Mouse (Mus musculus) layer of hippocampus, adult 11-12 months (tissue): ENCODE results near the gene Megf11.

ENCODE experiments used
- DNase-seq: peaks from one replicate; pipeline ENCODE4 v3.0.0; 2022; ENCODE audit warnings: low spot score

Megf11 gene

DNA sequence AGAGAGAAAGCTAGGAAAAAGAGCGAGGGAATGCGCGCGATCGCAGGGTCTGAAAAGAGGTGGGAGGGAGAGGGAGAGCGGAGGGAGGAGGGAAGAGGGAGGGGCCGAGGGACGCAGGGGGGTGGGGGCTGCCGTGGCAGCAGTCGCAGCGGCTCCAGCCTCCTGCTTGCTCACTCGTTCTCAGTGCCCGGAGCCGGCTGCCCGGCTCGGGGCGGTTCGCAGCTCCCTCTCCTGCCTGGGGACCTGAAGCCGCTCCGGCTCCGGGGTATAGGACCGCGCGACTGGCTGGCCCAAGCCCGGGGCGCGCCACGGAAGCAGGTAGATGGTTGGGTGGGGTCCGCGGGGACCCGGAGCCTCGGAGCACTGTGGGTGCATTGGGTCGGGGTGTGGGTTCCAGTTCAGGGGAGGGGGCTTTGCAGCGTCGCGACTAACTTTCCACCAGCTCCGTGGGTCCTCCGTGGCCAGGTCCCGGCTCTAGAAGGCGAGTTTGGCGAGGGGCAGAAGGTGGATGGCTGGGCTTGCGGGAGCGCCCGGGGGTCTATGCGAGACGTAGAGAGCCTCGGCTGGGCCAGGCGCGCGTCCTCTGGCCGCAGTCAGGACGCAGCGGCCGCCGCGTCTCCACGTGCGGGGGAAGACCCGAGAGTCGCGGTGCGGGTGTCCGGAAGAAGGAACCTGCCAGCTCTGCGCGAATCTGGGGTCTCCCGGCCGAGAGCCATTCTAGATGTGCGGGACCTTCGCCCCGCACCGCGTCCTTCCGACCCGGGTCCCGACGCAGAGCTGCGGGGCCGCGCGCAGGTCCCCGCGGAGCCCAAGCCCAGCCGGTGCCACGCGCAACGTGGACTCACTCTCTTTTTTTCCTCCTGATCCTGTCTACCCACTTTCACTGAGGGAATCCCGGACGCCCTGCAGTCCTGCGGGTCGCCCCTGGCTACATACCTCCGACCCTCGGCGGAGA, at the start of gene Megf11:
Gene Megf11, plus strand, starts transcription at position 116 of the 955 bp plus-strand sequence.
- no peak for DNase-seq

DNA sequence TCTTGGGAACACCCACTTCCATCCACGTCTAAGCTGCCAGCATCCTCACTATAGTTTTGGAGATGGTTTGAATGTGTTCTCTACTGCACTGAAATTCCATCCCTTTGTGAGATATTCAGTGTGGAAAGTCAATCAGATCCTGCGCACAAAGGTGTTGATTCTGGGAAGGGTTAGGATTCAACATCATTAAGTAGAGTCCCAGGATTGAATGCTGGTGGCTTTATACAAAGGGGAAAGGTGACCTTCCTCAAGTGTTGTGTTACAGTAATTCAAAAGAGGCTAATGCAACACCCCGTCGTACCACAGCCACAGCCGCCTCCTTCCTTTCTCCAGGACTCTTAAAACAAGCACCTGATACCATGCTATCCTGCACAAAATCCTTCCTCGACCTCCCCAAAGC, 49.6 kb upstream of the Megf11 start:
- no peak for DNase-seq

DNA sequence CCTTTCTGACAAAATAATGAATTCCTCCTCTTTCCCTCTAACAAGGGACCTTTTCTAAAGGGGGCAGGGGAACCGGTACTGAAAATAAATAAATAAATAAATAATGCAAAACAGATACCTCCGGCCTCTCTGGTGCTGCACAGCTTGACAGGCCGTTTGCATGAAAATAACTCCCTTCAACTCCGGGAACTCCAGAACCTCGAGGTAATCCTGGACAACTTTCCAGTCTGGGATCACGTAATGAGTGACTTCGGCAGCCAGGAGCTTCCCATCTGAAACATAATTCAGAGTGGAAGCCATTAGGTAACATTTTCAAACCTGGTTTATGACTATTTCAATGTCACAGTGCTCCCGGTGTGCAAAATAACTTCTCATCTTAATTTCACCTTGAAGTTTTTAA, 46.1 kb upstream of the Megf11 start:
- DNase-seq: no peak

DNA sequence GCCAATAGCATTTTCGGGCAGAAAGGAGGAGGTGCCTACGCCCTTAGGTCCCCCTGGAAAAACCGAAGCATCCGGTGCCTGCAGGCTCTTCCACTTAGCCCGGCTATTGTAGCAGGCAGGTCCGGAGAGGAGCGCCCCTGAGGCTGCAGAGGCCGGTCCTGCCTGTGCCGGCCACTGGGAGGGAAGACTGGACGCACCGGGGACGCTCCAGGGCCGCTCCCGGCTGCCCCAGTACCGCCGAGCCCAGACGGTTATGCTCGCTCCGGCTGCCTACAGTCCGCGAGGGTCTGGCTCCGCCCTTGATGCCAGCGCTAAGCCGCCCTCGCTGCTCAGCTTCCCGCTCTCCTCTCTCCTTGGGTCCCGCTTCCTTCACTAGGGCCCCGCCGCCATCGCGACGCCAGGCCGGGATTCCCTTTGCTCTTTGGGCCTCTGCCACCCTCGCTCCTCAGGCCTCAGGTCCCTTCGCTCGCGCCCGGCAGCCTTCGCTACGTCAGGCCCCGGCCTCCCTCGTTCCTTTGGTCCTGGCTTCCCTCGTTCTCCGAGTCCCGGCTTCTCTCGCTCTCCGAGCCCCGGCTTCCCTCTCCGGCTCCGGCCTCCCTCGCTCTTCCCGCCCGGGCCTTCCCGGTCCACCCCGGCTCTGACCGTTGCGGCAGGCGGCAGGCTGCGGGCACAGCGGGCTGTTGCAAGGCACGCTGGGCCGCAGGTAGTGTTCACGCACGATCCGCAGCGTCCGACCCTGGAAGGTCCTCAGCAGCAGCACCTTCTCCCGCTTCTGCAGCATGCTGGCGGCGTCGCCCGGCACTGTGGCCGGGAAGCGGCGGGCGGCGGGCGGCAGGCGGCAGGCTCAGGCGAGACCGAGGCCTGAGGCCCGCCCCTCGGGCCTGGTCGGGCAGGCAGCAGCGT, 44.8 kb upstream of the Megf11 start:
- peak; percentile 63 for DNase-seq

DNA sequence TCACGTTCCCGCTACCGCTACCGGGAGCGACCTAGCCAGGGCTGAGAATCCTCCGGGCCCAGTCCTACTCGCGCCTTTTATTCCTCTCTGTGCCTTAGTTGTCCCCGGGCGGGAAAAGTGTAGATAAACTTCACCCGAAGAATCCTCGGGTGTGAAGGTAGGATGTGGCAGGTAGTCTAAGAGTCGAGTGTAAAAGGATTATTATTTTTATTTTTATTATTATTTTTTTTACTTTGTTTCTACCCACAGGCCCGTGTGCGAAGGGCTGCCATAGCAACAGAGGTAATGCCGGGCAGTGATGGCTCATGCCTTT, 44.2 kb upstream of the Megf11 start, which contains the start of gene Dis3l:
Gene Dis3l, minus strand, starts transcription at position 35 of the 313 bp plus-strand sequence.
- DNase-seq: no peak

DNA sequence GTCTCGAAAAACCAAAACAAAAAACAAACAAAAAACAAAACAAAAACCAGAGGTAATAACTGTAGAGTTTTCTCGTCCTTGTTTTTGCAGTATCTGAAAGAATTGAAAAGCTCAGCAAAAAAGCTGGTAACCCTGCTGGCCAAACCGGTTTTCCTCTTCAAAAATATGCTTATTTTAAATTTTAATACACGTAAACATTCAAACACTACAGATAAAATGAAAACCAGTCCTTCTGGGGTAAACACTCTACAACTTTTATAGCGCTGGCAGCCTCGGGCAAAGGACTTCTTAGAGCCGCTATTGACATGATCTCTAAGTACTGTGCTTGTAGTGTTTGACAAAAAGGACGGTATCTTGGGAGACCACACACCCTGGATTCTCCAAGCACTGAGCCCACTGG, 43.8 kb upstream of the Megf11 start:
- no peak for DNase-seq

DNA sequence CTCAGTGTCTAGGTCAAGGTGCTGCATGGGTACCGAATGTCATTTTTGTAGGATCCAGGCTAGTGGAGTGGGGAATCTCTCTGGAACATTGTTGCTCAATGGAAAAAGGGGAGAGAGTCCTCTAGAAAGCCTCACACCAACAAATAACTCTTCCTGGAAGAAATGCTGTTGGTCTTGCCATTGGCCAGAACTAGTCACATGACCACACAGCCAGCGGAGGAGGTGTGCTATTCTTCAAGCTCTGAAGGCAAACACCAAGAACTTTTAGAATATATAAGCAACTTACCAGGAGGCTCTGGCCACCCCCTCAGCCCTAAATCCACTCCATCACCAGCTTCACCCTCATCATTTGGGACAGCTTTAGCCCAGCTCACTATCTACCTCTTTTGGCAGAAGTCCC, 41.8 kb upstream of the Megf11 start:
- DNase-seq: no peak

DNA sequence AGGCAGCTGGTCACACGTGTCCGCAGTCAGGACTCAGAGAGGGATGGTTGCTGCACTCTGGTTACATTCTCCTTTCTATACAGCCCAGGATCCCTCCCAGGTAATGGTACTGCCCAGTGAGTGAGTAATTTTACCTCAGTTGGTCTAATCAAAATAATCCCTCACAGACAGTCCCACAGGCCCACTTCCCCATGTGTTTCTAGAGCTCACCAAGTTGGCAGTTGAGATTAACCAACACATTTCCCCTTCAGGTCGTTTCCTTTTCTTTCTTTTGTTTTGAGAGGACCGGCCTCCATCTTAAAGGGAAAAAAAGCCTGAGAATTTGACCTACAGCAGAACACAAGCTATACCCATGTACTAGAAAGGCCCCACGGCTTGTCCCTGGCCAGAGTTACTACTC, 39.5 kb upstream of the Megf11 start:
- DNase-seq: no peak

DNA sequence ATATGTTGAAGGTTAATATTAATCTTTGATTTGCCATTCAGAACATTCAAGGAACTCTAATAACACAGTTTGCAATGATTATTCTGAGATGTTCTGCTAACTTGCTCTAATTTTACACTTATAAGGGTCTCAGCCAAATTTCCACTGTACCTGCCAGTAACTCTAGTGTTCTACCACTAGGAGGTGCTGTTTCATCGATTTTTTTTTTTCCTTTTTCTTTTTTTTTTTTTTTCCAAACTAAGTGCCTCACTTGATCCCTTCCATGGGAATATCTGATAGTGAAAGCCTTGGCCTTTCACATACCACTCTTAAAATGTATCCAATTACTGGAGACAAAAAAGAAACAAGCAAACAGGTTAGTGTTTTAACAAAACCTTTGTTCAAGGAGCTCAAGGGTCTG, 38.0 kb upstream of the Megf11 start:
- DNase-seq: no peak

DNA sequence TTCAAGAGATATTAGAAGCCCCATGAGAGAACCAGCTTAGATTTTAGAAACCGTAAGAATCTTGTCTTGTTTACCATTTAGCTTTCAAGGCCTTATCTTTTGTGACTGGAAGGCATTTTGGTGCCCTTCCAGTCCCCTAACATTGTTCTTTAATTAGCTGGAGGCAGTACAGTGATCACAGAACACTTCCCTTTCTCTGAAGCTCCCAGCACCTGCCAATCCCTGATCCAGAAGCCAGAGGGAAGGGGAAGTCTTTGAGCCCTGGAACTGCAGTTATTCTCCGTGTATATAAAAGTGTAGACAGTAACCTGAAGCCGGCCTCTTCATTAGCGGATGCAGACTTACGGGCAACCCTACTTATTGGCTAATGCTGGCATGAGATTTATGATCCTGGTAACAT, 35.9 kb upstream of the Megf11 start:
- DNase-seq: no peak

DNA sequence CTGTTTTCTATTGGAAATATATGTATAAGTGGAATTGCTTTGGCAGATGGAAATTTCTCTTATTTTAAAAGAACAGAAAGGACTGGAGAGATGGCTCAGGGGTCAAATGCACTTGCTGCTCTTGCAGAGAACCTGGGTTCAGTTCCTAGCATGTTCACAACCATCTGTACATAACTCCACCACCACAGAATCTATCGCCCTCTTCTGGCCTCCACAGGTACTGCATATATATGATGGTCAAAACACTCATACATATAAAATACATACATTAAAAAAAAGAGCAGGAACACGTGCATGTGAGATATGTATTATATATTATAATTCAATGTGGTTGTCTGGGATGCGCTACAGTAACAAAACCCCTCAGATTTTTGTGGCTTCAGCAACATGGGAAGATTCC, 34.2 kb upstream of the Megf11 start:
- no peak for DNase-seq

DNA sequence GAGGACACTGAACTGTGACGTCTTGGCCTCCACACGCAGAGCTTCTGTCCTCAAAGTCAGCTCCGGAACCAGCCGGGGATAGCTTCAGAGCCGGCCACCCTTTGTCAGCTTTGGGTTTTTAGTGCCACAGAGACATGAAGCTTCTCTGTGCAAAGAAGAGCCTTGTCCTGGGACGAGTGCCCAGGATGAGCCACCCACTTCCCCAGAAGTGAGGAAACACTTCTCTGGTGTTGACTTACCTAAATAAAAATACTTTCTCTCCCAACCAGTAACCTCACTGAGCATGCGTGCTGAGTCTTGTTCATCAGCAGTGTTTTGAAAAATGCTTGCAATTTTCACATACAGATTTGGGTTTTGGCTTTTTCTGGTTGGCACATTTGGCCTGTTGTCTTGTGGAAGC, 29.8 kb upstream of the Megf11 start:
- DNase-seq: no peak

DNA sequence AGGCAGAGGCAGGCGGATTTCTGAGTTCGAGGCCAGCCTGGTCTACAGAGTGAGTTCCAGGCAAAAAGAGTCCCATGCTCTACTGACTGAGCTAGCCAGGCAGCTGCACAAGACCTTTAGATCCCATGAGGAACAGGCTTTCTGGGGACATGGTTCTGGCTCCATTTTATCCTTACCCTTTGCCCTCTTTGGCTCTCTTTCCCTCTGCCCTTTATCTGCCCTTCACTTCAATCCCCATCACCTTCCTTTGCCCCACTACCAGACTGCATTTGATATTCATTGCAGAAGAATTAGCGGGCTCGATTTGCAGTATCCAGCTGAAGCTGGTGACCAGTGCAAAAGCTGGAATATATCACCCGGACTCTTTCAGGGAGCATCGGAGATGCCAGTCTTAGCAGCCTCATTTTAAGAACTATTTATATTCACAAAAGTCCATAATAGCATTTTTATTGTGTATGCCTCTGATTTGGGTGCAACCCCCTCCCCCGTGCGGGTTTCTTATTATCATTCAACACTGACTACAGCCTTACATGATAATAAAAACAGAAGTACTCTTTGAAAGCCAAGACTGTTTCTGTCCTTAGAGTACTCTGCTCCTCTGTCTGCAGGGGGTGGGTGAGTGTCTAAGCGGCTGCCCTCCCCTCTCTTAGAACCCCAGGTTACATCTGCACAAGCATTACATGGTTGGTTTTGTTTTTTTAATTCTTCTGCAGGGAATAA, 24.0 kb upstream of the Megf11 start:
- no peak for DNase-seq

DNA sequence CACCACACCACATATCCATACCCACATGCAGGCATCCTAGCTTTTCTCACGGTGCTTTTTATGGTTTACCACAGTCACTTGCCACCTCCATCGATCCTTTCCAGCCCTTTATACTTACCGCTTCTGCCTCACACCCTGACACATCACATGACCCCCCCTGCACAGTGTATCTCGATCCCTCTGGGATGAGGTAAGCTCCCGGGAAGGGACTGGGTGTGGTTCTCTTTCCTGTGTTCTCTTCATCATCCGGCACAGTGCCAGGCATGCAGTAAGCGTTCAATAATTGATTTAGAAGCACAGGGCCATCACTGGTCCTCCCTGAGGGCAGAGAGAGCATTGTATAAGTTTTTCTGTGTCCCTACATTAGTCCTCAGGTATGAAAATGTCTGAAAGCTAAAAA, 15.6 kb upstream of the Megf11 start:
- DNase-seq: no peak

DNA sequence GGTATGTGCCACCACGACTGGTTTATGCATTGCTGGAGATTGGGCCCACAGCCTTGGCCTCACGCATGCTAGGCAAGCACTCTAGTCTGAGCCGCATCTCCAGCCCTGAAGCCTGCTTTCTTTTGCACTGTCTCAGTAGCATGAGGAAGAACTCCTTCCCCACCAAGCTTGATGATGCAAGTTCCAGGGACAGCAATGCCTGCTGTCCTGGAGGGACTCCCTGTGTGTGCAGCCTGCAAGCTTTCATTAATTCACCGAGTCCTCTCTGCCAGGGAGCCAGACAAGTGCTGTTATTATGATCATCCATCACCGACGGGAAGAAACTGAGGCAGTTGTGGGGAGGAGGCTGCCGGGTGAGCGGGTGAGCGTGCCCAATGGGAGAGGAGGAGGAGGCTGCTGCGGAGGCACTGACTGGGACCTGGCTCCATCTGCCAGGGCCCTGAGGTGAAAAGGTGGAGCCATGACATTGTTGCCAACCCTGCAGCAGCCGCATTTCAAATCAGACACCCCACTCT, 14.1 kb upstream of the Megf11 start:
- DNase-seq: no peak

DNA sequence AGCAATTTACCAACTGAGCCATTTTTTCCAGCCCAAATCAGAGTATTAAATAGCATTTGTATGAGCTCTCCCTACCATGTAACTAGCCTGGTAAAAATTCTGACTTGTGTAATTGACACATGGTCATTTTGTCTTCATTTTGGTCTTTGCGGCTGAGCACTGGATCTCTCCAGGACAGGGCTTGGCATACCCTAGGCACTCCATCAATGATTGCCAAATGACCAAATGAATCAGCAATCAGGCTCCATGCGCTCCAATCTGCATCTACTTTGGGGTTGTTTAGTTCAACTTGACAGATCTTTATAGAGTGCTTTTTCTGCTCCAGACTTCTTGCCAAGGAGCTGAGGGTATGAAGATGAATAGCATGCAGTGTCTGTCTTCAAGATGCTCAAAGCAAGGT, 9.0 kb upstream of the Megf11 start:
- no peak for DNase-seq

DNA sequence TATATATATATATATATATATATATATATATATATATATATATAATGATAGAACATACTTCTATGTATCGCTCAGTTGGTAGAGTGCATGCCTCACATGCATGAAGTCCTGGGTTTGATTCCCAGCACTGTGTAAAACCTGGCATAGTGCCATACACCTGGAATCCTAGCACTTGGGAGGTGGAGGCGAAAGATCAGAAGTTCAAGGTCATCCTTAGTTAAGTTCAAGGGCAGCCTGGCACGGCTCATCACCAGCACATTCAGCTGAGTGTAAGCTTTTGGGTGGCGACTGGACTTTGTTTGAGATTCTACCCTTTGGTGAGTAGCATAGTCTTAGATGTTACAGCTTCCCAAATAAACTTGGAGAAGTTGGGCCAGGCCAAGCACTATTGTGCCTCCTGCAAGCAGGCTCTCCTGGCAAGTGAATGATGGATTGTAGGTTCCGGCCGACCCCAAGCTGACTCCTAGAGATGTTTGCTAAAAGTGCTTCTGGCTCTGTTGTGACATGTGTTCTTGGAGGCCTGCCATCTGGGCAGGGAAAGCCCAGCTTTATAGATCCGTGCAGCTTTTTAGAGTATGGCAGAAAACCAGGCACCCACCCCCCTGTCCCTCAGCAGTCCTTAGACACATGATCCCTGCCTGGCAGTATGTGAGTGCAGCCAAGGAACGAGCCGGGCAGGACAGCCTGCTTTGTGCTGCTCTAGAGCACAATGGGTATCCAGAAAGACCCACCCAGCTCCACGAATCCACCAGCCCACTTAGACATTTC, 2.2 kb upstream of the Megf11 start:
- no peak for DNase-seq

DNA sequence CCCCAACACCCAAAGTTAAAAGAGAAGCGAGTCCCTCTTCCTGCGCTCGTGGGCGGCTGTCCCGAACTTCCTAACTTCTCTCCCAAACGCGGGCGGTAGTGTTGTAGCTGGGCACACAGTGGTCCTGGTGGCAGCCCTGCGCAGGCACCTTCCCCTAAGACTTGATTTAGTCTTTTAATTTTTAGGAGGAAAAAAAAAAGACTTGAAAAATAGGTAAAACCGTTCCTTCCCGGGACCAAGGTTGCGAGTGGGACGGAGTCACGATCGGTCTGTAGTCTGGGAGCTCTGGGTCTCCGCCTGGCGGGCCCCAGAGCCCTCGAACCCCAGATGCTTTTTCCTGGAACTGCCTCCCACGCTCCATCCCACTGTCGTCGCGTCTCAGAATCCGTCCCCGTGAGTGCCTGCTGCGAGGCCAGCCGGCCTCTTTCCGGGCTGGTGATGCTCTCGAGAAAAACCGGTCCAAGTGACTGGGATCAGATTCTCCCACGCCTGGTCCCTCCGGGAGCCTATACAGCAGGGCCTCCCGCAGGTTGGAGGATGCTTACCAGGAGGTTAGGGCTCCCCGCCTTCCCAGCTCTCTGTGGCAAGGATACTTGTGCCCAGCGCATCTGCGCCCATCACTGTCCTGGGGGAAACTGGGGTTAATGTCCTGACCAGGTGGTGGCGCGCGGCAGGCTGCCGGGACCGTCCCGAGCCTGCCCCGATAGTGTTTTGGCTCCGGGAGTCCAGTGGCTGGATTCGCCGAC, 1.2 kb downstream of the Megf11 start:
- DNase-seq: no peak

DNA sequence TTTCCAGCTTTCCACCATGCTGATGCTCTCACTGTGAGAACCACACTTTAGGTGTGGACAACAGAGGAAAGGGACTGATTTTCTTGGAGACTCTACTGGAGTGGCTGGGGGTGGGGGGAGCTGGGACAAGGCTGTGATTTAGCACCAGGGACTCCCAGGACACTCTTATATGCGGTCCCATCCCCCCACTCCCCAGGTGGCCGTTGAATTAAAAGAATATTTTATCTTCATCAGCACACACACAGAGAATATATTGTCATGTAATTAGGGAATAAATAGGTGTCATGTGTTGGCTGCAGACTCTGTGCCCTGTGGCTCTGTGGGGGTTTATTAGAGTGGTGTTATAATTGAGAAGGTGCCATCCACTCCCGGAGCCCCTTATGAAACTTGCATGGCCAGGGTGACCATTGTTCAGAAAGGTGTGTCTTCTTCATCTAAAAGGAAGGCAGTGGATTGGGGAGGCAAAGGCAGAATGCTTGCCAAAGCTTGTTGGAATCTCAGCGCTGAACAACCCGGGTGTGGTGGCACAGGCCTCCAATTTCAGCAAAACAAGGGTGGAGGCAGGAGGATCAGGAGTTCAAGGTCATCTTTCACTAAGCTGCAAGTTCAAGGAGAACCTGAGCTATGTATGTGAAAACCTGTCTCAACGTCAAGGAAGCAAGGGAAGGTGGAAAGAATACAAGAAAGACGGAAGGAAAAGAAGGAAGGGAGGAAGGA, 4.3 kb downstream of the Megf11 start:
- no peak for DNase-seq
